Mouse (Mus musculus): Measurements from ENCODE around the gene Syf2.
"Not testable (repeated sequence)": the region's sequence is repeated elsewhere in the genome, so short reads cannot be mapped to it uniquely, and the experiment has no call there.

Syf2 gene

DNA sequence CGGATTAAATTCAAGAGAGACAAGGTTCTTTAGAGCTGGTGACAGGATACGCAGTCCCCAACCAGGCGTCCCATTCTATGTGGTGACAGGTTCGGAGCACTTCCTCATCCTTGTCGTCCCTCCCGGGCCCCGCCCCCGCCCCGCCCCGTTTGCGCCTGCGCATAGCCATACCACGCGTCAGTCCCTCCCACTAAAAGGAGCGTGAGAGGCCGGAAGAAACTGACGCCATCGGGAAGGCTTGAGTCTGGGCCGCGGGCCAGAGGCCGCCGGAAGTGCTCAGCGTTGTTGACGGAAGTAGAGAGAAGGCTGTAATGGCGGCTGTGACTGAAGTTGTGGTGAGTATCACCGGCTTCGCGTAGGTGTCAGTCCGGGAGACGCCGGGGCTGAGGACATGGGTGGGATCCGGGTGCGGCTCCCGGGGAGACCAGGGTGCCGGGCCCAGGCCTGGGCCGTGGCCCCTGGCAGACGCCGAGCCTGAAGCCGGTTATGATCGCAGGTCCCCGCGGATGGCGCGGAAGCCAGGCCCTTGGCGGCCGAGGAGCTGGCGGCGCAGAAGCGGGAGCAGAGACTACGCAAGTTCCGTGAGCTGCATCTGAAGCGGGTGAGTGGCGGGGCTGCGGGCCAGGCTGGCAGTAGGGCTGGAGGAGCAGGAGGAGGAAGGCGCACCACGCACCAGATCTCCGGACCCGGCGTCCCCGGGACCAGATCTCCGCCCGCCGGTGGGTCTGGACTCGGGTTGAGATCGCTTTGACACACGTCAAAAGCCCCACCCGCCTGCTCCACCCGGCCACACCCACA lies at the start of gene Syf2:
TSS of gene Syf2 (plus strand) at position 215 of the 798 bp plus-strand sequence.
- DNase-seq (ENCODE audit: low spot score in 2 of 2): peak; percentile 91 to 93

DNA sequence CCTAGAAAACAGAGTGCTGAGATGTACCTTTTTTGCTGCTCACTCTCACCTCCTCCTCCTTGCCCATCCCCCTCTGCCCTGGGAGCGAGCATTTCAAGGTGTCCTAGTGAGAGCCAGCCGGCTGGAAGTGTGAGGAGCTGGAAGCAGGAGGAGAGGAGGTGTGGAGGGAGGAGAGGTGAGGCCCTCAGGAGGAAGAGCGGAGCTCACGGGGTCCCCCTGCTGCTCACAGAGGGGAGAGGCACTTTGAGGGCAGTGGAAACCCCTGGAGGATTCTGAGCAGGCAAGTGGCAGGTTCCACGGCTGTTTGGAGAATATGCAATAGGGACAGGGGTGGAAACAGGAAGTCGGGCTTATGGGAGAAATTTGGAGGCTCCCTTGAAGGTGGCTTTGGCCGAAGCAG lies 47.4 kb upstream of the Syf2 start:
- no peak for DNase-seq (ENCODE audit: low spot score in 2 of 2)

DNA sequence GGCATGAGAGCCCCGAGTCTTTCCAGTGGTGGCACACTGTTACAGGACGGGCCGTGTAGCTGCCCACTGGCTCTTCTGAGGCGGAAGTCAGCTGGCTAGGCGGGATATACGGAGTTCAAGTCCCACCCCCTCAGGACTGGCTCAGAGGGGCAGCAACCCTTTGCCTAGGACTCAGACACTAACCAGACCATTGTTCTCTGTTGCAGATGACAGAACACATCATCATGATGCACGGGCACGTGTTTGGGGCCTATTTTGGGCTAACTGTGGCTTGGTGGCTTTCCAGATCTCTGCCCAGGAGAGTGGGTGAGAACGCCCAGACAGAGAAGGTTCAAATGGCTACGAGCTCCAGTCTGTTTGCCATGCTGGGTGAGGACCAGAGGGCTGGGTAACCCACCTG lies 46.9 kb upstream of the Syf2 start:
- no peak for DNase-seq (ENCODE audit: low spot score in 2 of 2)

DNA sequence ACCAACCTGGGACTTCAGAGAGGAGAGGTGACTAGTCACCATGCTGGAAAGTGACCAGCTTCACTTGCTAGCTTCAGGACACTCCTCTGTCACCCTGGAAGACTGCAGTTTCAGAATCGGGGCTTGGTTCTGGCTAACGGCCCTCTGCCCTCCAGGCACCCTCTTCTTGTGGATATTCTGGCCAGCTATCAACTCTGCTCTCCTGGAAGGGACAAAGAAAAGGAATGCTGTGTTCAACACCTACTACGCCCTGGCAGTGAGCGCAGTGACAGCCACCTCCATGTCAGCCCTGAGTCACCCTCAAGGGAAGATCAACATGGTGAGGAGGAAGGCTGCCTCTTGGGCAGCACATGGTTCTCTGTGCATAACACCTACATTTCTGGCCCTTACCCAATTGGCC lies 46.3 kb upstream of the Syf2 start:
- DNase-seq (ENCODE audit: low spot score in 2 of 2): no peak

DNA sequence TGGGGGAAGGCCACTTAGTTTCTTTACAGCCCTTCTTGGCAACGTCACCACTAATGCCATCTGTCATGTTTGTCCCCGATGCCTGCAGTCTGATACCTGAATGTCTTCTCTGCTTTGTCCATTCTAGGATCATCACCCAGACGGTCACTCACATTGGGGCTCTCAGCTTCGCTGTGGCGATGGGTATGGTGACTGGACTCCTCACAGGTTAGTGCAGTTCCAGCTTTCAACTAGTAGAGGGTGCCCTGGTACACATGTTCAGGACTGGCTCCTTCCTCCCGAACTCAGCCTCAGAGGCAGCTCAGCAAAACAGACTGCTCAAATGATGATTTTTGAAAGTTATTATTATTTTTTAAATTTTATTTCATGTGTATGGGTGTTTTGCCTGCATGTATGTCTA lies 38.6 kb upstream of the Syf2 start:
- DNase-seq (ENCODE audit: low spot score in 2 of 2): peak in 1 of 2 experiments; percentile 56

DNA sequence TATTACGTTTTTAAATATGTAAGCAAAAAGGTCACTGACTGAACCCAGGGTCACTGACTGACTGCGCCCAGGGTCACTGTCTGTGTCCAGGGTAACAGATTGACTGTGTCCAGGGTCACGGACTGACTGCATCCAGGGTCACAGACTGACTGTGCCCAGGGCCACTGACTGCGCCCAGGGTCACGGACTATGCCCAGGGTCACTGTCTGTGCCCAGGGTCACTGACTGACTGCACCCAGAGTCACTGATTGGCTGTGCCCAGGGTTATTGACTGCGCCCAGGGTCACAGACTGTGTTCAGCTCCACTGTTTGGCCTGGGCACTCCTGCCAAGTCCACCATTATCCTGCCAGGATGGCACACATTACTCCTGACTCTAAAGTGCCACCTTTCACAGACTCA lies 33.4 kb upstream of the Syf2 start:
- DNase-seq (ENCODE audit: low spot score in 2 of 2): no peak

DNA sequence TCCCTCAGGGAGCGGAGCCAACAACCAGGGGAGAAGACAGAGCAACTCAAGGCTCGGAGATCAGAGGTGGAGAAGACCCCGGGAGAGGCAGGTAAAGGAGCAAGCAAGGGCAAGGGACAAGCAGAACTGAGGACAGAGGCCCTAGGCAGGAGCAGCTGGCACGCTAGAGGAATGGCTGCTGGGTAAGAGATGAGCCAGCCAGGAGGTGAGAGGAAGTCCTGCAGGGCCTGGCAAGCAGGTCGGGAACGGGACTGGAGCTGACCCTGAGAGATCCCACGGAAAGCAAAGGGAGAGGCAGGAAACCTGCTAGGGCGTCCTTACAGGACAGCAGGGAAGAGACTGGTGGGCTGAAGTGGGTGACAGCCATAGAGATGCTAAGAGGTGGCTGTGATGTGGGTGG lies 29.6 kb upstream of the Syf2 start:
- no peak for DNase-seq (ENCODE audit: low spot score in 2 of 2)

DNA sequence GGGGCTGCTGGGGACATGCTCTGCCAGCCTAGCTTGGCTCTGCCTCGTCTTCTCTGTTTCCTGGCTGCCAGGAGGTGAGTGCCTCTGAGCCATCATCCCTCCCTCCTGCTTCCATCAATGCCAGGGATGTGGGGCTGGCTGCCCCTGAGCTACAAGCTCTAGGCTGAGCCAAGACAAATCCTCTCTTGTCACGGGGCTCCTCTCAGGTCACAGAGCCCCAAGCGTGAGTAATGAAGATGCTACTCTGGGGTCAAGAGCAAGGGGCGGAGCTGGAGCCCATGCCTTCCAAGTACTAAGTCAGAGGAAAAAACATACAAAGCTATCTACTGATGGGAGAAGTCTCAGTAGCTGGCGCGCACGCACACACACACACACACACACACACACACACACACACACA lies 27.7 kb upstream of the Syf2 start:
- no peak for DNase-seq (ENCODE audit: low spot score in 2 of 2)

DNA sequence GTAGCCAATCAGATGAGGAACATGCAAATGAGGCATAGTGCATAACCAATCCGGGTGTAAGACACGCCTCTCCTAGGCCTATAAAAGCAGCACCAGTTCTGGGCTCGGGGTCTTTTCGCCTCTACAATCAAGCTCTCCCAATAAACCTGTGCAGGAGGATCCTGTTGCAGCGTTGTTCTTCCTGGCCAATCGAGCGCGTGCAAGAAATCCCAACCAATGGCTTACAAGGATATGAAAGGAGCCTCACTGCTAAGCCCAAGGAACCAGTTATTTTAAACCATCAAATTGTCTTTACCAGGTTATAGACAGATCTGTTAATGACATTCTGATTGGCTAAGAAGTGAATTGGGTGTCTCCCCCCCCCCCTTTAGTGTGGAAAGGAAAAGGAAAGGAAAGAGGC lies 19.3 kb upstream of the Syf2 start:
- not testable (repeated sequence) for DNase-seq (ENCODE audit: low spot score in 2 of 2)

DNA sequence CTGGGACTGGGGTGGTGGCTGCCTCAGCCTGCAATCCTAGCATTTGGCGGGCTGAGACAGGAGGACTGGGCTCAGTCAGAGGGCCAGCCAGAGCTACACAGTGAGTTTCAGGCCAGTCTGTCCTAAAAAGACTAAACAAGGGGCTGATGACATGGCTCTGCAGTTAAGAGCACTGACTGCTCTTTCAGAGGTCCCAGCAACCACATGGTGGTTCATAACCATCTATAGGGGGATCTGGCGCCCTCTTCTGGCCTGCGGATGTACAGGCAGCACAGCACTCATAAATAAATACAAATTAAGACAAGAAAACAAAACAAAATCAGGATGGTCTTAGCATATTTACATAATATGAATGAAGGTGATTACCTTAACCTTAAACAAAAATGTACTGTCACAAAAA lies 17.3 kb upstream of the Syf2 start:
- DNase-seq (ENCODE audit: low spot score in 2 of 2): no peak

DNA sequence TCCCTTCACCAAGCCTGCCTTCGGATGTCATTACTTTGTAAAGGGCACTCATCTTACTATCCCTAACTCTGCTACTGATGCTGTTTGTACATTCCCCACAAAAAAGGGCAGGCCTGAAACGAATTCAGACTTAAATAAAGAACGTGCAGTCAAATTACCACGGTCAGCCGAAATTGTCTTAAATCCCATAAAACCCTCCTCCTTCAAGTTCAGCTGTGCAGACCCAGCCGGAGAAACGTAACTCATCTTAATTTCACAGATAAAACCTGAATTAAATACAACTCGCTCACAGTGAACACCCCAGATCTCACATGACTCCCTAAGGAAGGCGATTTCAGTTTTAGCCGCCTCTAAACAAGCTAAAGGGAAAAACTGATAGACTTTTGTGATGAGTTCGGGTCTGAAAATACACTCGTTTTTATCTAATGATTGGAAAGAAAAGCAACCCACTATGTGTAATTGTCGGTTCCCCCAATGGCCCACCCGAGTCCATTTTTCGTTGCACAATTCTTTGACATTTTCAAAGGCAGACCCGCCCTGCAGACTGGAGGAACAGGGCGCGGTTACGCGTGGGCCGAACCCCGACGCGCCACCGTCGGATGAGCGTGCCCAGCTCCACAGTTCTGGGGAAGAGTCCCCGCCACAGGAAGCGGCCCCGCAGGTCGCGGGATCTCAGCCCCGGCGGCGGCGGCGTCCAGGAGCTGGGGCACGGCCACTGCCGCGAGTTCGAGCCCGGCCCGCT lies 16.4 kb upstream of the Syf2 start:
- no peak for DNase-seq (ENCODE audit: low spot score in 2 of 2)

DNA sequence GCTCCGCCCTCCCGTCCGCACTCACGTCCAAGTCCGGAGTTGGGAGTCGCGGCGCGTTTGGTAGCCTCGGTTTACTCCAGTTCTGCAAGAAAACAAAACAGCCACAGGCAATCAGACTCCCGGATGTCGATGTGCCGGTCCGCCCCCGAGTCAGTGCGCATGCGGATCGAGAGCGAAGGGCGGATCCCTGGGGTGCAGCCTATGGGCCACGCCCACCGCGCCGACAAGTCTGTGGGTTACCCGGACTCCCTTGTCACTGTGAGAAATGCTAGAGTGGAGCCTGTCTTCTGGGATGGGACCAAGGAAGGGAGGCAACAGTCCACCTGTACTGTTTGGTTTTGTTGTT lies 15.9 kb upstream of the Syf2 start, which contains the start of gene Tmem50a:
TSS of gene Tmem50a (minus strand) at position 161 of the 346 bp plus-strand sequence.
- peak; percentile 83 to 85 for DNase-seq (ENCODE audit: low spot score in 2 of 2)

DNA sequence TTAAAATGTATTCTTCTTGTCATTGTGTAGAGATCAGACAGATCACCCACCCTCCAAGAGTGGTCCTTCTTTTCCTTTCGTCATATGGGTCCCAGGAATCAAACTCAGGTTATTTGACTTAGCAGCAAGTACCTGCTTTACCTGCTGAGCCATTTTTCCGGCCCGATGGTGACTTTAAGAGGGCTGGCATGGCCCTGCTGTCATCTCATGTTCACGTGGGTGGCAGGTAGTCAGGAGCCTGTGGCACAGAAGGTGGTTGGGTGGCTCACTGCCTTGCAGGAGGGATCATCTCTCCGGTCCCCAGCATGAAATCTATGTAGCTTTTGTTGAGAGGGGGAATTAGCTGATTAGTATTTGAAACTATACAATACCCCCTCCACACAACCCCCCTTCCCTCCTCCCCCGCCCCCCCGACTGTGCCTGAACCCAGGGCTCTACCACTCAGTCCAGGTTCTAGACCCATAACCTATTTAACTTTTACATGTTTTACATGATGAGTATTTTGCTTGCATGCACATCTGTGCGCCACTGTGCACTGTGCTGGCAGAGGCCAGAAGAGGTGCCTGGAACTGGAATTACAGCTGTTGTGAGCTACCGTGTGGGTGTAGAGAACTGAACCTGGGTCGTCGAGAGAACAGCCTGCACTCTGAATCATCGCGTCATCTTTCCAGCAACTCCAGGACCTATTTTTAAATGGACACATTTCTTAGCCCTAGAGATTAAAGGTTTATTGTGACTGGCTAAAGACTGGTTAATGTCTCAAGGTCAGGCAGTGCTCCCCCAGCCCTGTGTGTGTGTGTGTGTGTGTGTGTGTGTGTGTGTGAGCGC lies 15.3 kb upstream of the Syf2 start:
- DNase-seq (ENCODE audit: low spot score in 2 of 2): no peak

DNA sequence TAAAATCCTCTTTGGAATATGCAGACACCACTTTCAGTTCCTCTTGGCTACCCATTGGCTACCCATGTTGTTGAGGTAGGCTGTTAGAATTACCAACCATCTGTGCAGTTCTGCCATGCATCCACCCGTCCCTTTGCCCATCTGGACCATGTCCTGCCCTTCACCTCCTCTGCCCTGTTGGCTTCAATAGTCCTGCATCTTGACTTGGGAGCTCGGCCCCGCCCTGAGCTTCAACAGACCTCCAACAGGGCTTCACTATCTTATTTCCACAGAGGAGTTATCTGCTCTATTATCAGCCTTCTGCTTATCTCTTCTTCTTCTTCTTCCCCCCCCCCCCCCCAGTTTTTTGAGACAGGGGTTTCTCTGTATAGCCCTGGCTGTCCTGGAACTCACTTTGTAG lies 13.5 kb upstream of the Syf2 start:
- DNase-seq (ENCODE audit: low spot score in 2 of 2): no peak

DNA sequence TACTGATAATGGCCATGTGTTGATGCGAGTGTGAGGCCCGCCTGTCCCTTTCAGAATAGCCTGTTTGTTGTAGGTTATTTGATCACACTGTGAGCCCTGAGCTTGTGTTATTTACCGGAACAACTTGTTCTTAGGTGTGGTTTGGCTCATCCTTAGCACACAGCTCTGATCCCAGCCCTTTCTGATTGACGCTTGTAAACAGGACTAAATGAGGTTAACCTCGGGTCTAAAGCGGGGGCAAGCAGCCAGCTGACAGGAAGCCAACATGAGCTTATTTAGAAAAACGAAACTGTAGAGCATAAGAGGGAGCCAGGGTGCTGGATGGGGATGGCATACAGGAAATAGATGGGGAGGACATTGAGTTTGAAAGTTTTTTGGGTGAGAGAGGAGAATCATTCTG lies 12.3 kb upstream of the Syf2 start:
- no peak for DNase-seq (ENCODE audit: low spot score in 2 of 2)

DNA sequence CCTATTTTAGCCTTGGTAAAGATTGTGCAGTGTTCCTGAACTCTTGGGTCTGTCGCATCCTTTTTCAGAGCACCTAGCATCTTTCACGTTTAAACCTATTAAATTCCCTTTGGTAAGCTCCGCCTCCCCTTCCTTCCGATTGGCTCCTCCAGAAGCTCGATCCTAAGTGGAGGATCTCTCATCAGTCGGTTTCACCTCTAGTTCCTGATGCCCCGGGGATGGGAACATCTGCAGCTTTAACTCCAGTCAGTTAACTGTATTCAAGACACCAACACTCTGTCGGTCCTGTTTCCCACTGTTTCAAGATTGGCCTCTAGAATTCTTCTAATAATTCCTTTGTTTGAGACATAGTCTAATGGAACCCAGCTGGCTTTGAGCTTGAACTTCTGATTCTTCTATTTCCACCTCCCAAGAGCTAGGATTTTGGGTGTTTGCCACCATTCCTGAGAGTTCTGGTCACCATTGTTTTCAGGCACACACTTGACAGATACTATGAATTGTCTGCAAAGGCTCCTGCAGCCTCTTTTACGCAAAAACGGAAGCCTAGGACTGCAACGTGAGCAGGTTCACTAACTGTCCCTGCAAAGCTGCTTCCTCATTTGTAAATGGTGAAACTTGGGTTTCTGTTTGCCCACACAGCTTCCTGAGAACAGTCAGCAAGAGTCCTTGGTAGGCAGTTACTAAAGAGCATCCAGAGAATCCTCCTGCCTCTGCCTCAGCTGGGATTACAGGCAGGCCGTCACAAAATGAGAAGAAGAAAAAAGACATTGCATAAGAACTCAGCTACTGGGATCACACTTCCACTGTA lies 10.8 kb upstream of the Syf2 start:
- DNase-seq (ENCODE audit: low spot score in 2 of 2): no peak

DNA sequence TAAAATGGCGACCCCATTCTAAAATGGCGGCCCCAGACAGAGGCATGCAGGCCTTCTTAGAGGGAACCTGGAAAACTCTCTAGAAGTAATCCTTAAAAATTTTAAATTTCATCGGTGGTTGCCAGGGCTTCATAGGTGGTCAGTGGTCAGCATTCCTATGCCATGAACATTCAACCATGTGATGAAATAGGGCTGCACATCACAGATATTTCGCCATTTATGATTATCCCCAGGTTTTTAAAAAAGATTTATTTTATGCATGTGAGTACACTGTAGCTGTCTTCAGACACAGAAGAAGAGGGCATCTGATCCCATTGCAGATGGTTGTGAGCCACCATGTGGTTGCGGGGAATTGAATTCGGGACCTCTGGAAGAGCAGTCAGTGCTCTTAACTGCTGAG lies 10.1 kb upstream of the Syf2 start:
- no peak for DNase-seq (ENCODE audit: low spot score in 2 of 2)

DNA sequence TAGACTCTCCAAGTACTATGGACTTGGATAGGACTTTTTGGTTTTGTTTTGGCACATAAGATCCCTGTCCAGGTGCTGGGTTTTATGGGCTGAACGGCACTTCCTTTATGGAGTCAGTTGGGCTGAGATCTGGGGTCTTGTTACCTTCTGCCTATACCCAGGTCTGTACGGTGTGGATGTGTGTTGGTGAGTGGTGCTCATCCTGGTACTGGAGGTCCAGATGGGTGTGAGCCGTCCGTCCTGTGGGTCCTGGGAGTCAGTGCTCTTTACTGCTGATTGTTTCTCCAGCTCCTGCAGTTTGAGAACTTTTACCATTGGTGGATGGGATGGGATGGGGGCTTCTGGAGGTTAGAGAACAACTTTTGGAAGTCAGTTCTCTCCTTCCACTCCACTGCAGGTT lies 9.0 kb upstream of the Syf2 start:
- no peak for DNase-seq (ENCODE audit: low spot score in 2 of 2)

DNA sequence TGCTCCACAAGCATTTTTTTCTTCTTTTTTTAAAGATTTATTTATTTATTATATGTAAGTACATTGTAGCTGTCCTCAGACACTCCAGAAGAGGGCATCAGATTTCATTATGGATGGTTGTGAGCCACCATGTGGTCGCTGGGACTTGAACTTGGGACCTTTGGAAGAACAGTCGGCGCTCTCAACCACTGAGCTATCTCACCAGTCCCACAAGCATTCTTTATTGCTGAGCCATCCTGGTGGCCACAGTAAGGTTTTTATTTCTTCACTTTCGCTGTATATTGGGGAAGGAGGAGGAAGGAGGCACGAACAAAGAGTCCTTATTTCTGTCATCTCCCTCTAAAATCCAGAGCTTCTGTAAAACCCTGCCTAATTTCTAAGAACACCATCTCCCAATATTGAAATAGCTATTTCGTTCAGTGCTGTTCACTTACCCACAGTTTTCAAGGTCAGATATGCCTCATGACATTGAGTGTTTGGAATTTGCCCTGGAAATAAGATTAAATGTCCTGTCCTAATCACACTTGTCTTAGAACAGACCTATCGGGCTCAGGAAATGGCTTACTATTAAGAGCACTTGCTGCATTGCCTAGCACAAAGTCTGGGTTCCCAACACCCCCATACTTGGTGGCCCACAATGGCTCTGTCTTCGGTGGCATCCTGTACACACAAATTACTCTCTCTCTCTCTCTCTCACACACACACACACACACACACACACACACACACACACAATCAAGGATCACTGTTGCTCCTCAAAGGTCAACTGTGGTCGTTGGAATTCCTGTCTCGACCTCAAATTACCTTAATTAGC lies 8.4 kb upstream of the Syf2 start:
- no peak for DNase-seq (ENCODE audit: low spot score in 2 of 2)

DNA sequence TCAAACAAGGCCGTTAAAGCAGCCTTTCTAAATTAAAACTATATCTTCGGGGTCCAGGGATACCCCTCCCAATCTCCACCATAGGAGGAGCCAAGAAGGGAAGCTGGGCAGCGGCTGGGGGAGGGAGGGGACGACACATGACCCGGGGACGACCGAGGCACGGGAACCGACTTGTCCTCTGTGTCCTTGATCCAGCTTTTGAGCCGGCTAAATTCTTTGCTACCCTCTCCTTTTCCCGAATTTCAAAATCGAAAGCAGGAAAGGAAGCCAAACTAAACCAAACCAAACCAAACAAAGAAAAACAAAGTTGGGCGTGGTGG lies 7.8 kb upstream of the Syf2 start:
- DNase-seq (ENCODE audit: low spot score in 2 of 2): peak; percentile 42 to 48
